Mouse (Mus musculus): ENCODE measurements around the gene Chchd2.
"Not testable (repeated sequence)": the region's sequence is repeated elsewhere in the genome, so short reads cannot be mapped to it uniquely, and the experiment has no call there.

Chchd2 gene

DNA sequence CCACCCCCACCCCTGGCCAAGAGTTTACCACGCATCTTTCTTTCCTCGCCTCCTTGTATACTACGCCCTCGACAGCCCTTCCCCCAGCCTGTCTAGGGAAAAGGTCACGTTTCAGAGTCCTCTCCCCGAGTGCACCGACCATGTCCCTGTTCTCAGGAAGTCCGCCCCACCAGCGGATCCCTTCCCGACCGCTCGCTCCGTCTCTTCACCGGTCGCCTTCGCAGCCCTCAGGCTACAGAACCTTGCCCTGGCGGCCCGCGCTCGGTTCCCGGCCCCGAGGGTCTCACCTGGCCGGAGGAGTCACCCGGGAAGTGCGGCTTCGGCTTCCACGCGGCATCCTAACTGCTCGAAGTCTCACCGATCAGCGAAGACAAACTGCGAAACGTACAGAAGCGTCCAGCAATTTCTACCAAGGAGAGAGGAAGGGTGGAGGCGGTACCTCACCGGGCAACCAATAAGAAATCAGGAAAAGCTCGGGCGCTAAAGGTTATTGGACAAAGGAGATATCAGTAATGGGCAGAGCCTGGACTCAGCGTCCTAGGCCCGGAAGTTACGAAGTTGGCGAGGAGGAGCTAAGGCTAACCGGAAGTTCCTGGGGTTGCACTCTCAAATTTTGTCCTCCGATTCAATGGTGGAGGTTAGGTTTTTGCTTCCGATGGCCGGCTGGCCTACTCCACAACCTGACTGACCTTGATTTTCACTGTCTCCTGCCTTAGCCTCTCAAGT is at the start of gene Chchd2:
TSS of gene Chchd2 (minus strand) at position 560 of the 726 bp plus-strand sequence.
- peak; percentile 98 for DNase-seq (ENCODE audit: low spot score)

- peak; percentile 3 for DNase-seq (ENCODE audit: low spot score)
Observed at GRCm38 (mm10) chr5:129936941-129937340, 49.7 kb upstream of the Chchd2 start.

GRCm38 (mm10) chr5:129929924-129930855 is 42.9 kb upstream of the Chchd2 start:
- DNase-seq (ENCODE audit: low spot score) = no peak

DNA sequence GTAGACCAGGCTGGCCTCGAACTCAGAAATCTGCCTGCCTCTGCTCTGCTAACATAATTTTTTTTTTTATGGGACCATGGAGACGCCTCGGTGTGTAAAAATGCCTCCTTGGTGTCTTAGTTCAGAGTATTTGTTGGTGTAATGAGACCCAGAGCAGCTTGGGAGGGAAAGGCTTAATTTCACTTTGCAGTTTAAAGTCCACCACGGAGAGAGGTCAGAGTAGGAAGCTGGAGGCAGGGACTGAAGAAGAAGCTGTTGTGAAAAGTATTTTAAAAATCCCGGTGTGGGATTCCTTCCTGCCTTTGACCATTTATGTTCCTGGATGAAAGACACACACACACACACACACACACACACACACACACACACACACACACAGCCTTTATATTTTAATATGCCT is 38.7 kb upstream of the Chchd2 start:
- no peak for DNase-seq (ENCODE audit: low spot score)

- DNase-seq (ENCODE audit: low spot score) = no peak
Observed at GRCm38 (mm10) chr5:129924820-129925452, 37.7 kb upstream of the Chchd2 start.

GRCm38 (mm10) chr5:129921972-129922371 is 34.7 kb upstream of the Chchd2 start:
- no peak for DNase-seq (ENCODE audit: low spot score)

DNA sequence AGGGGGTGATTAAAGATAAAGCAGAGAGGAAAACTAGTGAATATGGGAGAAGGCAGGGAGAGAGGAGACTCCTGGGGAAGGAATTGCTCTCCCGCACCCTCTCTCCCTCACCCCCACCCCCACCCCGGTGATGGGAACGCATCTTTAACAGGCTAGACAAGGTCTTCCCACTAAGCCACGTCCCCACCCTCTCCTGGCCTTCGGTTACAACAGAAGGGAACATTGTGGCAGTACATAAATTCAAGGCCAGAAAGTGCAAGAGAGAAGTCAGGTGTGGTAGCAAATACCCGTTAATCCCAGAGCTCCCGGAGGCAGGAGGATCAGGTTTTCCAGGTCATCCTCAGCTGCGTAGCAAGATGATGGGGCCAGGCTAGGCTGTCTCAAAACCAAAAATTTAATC is 32.0 kb upstream of the Chchd2 start:
- no peak for DNase-seq (ENCODE audit: low spot score)

GRCm38 (mm10) chr5:129918752-129919151 is 31.5 kb upstream of the Chchd2 start:
- no peak for DNase-seq (ENCODE audit: low spot score)

- no peak for DNase-seq (ENCODE audit: low spot score)
Observed at GRCm38 (mm10) chr5:129918065-129918651, 30.9 kb upstream of the Chchd2 start.

DNA sequence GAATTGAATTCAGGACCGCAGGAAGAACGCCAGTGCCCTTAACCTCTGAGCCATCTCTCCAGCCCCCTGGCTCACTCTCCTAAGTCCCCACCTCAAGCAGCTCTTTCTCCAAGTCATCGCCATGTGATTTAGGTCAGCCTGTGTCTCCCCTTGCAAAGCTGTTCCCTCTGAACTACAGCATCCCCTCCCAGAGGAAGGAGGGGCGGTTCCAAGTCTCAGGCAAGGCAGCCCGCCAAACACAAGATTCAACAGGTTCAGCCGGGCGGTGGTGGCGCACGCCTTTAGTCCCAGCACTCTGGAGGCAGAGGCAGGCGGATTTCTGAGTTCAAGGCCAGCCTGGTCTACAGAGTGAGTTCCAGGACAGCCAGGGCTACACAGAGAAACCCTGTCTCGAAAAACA is 28.2 kb upstream of the Chchd2 start:
- DNase-seq (ENCODE audit: low spot score) = not testable (repeated sequence)

DNA sequence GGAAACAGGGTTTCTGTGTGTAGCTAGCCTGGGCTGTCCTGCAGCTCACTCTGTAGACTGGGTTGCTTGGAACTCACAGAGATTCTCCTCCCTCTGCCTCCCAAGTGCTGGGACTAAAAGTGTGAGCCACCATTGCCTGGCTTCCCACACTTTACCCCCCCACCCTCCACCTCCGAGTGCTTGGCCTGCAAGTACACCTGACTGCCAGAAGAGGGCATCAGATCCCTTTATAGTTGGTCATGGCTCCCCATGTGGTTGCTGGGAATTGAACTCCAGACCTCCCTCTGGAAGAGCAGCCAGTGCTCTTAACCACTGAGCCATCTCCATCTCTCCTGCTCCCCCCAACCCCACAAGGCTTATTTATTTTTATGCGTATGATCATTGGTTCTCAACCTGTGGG is 26.8 kb upstream of the Chchd2 start:
- DNase-seq (ENCODE audit: low spot score) = peak; percentile 42

DNA sequence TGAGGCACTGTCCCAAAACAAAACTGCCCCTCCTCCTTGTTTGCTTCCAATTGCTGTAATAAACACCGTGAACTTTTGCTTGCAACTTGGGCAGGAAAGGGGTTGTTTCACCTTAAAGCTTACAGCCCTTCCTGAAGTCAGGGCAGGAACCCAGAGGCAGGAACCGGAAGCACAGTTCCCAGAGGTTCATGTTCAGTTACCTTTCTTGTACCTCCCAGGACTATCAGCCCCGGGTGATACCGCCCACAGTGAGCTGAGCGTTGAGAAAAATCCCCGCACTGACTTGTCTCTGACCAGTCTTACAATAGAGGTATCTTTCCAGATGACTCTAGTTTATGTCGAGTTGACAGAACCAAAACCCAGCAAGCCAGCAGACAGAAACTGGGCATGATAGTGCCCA is 22.3 kb upstream of the Chchd2 start:
- DNase-seq (ENCODE audit: low spot score) = no peak

- no peak for DNase-seq (ENCODE audit: low spot score)
Observed at GRCm38 (mm10) chr5:129909147-129909546, 21.9 kb upstream of the Chchd2 start.

DNA sequence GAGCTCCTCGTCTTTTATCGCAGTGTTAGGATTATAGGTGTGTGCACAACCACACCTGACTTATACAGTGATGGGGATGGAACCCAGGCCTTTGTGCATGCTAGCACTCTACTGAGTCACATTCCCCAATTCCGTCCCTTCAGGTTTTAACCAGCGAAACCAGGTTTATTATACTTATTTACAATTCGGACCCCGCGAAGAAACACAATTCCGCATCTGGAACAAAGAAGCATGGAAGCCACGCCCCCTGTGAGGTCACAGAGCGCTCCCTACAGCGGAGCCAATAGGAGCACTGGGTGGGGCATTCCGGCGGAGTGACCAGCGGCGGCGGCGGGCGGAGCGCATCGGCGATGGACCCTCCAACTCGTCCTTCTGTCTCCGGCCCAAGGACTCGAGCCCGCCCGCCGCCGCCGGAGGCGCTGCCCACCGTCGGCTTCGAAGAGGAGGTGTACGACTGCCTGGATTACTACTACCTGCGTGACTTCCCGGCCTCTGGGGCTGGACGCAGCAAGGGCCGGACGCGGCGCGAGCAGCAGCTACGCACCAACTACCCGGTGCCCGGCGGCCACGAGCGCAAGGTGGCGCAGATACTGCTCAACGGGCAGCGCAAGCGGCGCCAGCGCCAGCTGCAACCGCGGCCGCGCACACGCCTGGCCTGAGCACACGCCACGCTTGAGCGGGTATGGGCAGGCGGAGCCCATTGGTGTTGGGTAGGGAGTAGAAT is 21.1 kb upstream of the Chchd2 start, which contains the start of gene Nupr1l:
TSS of gene Nupr1l (plus strand) at position 299 of the 724 bp plus-strand sequence.
- DNase-seq (ENCODE audit: low spot score) = peak; percentile 97

DNA sequence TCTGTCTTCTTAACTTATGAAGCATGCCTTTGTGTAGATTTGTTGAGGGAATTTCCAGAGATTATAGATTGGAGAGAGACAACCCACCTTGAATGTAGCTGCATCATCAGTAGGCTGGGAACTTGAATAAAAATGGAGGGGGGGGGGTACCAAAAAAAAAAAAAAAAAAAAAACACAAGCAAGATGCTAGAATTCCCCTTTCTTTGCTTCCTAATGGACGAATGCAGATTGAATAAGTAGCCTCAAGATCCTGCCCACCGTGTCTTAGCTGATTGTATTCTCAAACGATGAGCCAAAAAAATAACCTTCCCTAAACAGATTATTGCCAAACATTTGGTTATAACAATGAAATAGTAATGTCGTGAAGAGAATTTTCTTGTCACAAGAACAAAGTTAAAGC is 20.5 kb upstream of the Chchd2 start:
- no peak for DNase-seq (ENCODE audit: low spot score)

DNA sequence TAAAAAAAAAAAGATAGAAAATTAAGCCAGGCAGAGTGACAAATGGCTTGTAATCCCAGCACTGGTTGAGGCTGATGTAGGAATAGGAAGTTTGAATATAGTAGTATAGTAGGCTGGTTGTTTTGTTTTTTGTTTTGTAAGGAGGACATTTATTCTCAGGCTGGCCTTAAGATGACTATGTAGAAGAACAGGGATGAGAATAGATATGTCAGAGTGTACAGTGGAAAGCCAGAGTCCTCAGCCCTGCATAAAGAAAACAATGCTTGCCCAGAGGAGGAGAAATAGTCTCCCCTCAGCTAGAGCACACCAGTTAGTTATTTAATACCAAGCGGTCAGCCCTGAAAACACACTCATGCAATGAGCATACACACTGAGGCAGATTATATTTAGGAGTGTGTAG is 11.2 kb upstream of the Chchd2 start, which contains the start of gene Phkg1:
TSS of gene Phkg1 (minus strand) at position 101 of the 400 bp plus-strand sequence.
- DNase-seq (ENCODE audit: low spot score) = no peak

DNA sequence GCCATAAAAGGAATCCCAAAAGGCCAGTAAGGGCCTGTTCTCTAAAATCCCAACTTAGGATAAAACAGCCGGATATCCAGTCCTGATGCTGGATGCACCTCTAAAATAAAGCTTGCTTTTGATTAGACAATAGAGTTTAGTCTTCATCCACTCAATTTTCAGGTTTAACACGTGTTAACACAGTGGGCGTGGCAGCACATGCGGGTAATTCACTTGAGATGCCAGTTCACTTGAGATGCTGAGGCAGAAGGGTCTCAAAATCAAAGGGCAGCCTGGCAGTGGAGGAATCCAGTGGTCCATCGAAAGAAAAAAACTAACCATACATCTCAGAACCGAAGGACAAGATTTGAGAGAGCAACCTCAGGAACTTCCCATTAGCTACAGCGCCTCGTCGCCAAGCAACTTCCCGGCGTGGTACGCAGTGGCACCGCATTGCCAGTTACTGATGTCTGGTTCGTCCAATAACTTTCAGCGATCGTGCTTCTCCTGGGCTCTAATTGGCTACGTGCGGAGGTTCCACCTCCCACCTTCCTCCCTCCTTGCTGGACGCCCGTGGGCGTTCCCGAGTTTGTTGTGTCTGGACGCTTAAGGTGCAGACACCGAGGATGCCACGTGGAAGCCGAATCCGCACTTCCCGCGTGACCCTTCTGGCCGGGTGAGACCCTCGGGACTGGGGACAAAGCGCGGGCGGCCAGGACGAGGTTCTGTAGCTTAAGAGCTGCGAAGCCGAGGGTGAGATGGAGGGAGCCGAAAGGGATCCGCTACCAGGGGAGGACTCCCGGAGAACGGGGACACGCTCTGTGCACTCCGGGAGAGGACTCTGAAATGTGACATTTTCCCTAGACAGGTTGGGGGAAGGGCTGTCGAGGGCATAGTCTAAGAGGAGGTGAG is 8.2 kb upstream of the Chchd2 start, which contains the start of gene Zbed5:
TSS of gene Zbed5 (plus strand) at position 526 of the 891 bp plus-strand sequence.
- DNase-seq (ENCODE audit: low spot score) = peak; percentile 97

- not testable (repeated sequence) for DNase-seq (ENCODE audit: low spot score)
Observed at GRCm38 (mm10) chr5:129890390-129890789, 3.1 kb upstream of the Chchd2 start.

DNA sequence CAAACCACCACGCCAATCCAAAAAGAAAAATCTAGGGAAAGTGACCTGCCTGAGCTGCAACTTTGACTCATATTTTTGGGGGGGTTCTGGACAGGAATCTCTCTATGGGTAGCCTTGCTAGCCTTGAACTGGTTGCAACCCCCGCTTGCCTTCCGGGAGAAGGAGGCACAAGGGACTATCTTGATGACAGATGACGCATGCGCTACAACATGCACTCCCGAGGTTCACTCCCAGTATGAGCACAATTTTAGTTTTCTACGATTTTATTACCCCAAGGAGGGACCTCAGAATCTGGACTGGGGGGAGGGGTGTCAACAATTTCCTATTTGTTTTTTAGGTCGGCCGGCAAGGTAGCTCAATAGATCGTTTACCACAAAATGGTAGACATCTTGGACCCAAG is 999 bp downstream of the Chchd2 start:
- DNase-seq (ENCODE audit: low spot score) = no peak

DNA sequence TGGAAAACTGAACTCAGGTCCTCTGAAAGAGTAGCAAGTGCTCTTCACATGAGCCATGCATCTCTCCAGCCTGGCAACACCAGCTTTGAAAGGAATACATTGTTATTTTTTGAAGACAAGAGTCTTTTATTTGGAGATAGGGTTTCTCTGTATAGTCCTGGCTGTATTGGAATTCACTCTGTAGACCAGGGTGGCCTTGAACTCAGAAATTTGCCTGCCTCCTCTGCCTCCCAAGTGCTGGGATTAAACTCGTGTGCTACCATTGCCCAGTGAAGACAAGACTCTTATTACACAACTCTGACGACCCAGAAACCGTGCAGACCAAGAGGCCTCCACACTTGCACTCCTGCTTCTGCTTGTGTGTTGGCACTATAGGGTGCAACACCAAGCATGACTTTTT is 7.4 kb downstream of the Chchd2 start:
- DNase-seq (ENCODE audit: low spot score) = no peak
